Mouse (Mus musculus) hindbrain, embryonic 12.5 days (tissue): ENCODE results near the gene Plxdc2. TPM values are rescaled to one million over a fixed set of nuclear protein-coding genes. Genes with fewer than 3 reads are reported as not detected.
A peak's percentile ranks its signal among the peaks of the same experiment; 100 is the strongest.

Experiments used
- ATAC-seq: fragments of 200-750 bp; cut with Nextera tagmentation; 2 replicates; pipeline ENCODE4 v1.8.0; 2017; ENCODE audit warnings: moderate TSS enrichment; ENCODE audit not compliant: low FRiP score
- H3K27ac ChIP-seq: fragments of 300-500 bp; sonication (generic); 2 replicates; pipeline ENCODE4 v1.5.1; 2016; ENCODE audit warnings: mild to moderate bottlenecking
- H3K27me3 ChIP-seq: fragments of 300-500 bp; sonication (generic); 2 replicates; pipeline ENCODE4 v1.6.1; 2016; ENCODE audit warnings: mild to moderate bottlenecking
- H3K36me3 ChIP-seq: fragments of 300-500 bp; sonication (generic); 2 replicates; pipeline ENCODE4 v1.6.1; 2016; ENCODE audit warnings: mild to moderate bottlenecking
- H3K4me1 ChIP-seq: fragments of 300-500 bp; sonication (generic); 2 replicates; pipeline ENCODE4 v1.6.1; 2016
- H3K4me2 ChIP-seq: fragments of 300-500 bp; sonication (generic); replicated peaks from 2 replicates; pipeline ENCODE4 v1.6.1; 2016; ENCODE audit warnings: mild to moderate bottlenecking
- H3K4me3 ChIP-seq: fragments of 300-500 bp; sonication (generic); 2 replicates; pipeline ENCODE4 v1.5.1; 2016; ENCODE audit warnings: mild to moderate bottlenecking
- H3K9ac ChIP-seq: fragments of 300-500 bp; sonication (generic); 2 replicates; pipeline ENCODE4 v1.6.1; 2016; ENCODE audit warnings: mild to moderate bottlenecking, moderate library complexity
- H3K9me3 ChIP-seq: fragments of 300-500 bp; sonication (generic); replicated peaks from 2 replicates; pipeline ENCODE4 v1.6.1; 2016; ENCODE audit warnings: mild to moderate bottlenecking
- WGBS: fragments of 180-500 bp; shearing (Covaris S2); methylation state at CpG from one replicate; pipeline ENCODE4 v1.1.7; 2016; 5-methylcytosine and 5-hydroxymethylcytosine counted together
- polyA plus RNA-seq: library from polyadenylated mRNA; unstranded; fragments of >200 nt; fragmentation: Nextera tagmentation; extraction: Ambion mirVana; gene quantifications from 2 replicates; pipeline ENCODE4 v1.2.1, GENCODE M21; 2016

The Plxdc2 gene
- polyA plus RNA-seq, 1 experiment from 2014 or later = 27.3 TPM

DNA sequence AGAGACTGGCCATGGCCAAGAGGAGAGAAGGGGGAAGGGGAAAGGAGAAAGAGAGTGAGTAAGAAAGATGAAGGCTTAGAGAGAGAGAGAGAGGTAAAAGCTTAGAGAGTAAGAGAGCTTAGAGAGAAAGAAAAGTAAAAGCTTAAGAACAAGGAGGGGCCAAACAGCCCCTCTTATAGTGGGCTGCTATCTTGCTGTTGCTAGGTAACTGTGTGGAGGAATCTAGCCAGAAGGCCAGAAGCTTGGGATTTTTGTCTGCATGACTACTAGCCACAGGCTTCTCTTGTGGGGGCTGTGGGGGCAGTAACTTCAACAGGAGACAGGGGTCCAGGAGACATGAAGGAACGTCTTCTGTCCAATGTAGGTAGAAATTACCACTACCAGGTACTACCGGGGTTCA, 162.0 kb downstream of the Plxdc2 start:
- WGBS = 59% methylated on average over 2 of the region's 2 CpGs
- Histone ChIP-seq H3K27me3 (no peaks in the 10 kb centered on the region), H3K4me3 (no peak overlapping the region), H3K4me1 (peaks cover 4% of the 10 kb centered on the region; the same call in 1 of the 2 replicates), H3K9ac (no peak overlapping the region), H3K27ac (no peak overlapping the region), H3K4me2 (no peak overlapping the region), H3K9me3 (no peaks in the 10 kb centered on the region), H3K36me3 (no peaks in the 10 kb centered on the region)
- ATAC-seq = no peak

DNA sequence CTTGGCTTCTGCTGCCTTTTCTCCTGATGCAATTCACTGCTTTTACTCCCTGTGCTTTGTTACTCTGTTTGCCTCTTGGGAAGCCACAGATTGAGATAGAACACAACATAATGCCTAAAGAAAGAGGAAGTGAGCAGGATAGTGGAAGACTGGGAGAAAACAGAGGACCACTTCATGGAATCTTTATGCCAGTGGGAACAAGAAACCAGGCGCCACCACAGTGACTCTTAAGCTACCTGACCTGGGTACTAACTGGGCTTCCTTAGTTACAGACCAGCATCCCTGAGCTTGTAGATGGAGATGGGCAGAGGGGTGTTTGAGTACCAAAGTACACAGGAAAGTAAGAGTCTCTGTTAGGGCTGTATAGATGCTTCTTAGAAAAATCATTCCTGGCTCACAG, 167.3 kb downstream of the Plxdc2 start:
- 80% methylated on average over 1 of the region's 1 CpGs for WGBS
- no peak overlapping the region for H3K9ac ChIP-seq
- ATAC-seq = no peak
- H3K27ac ChIP-seq = no peak overlapping the region
- no peak overlapping the region for H3K4me2 ChIP-seq
- H3K4me1 ChIP-seq = no peaks in the 10 kb centered on the region
- H3K27me3 ChIP-seq = no peaks in the 10 kb centered on the region
- no peaks in the 10 kb centered on the region for H3K9me3 ChIP-seq
- H3K4me3 ChIP-seq = no peak overlapping the region
- no peaks in the 10 kb centered on the region for H3K36me3 ChIP-seq

DNA sequence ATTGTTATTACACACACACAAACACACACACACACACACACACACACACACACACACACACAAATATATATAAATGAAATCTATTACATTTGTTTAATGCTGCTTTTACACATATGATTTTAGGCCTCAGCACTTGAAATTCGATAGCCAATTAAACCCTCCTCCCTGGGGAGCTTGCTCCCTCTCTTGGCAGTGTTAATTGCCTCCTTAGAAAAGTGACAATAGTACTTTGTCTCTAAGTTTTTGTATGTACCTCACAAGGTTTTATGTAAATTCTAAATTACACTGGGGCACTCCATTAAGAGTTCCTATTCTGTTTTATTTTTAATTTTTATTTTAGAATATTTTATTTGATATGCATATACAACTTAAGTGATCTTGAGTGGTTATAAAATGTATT, 176.1 kb downstream of the Plxdc2 start:
- Histone ChIP-seq H3K27me3 (no peaks in the 10 kb centered on the region), H3K27ac (no peak overlapping the region), H3K9ac (no peak overlapping the region), H3K4me1 (no peaks in the 10 kb centered on the region), H3K9me3 (no peaks in the 10 kb centered on the region), H3K36me3 (no peaks in the 10 kb centered on the region), H3K4me3 (no peak overlapping the region), H3K4me2 (no peak overlapping the region)
- 61% methylated on average over 1 of the region's 1 CpGs for WGBS
- no peak for ATAC-seq

DNA sequence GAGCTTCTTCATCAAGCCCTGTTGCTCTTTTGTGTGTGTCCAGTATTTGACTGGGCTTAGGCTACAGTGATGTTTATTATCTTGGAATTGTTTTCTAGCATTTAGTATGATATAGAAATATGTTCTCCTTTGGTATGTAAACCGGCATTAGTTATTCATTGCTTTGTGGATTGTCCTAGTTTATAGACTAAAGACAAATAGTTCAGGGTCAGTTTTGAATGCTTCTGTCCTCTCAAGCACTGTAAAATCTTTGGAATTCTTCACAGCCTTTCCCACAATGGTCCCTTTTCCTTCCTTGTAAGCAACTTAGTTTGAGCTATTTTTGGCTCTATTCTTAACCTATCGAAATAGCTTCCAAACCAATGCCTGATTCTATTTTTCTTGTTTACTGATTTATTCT, 178.5 kb downstream of the Plxdc2 start:
- Histone ChIP-seq H3K9me3 (no peaks in the 10 kb centered on the region), H3K4me1 (no peaks in the 10 kb centered on the region), H3K9ac (no peak overlapping the region), H3K4me2 (no peak overlapping the region), H3K27ac (no peak overlapping the region), H3K36me3 (no peaks in the 10 kb centered on the region), H3K4me3 (no peak overlapping the region), H3K27me3 (no peaks in the 10 kb centered on the region)
- ATAC-seq = no peak
- 92% methylated on average over 2 of the region's 2 CpGs for WGBS

DNA sequence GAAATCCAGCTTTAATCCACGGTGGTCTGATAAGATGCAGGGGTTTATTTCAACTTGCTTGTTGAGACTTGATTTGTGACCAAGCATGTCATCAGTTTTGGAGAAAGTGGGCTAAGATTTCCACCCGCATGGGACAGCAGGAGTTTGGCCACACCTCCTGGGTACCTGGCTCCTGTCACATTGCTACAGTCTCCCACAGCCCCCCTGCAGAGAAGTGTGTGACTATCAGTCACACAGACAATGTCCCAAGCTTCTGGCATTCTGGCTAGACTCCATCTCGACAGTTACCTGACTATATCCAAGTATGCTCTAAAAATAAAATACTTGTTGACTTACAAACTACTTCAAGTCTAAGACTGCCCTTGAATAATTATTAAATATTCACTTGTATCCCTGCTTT, 185.1 kb downstream of the Plxdc2 start:
- no peak for ATAC-seq
- Histone ChIP-seq H3K4me3 (no peak overlapping the region), H3K9ac (no peak overlapping the region), H3K9me3 (no peaks in the 10 kb centered on the region), H3K4me1 (no peaks in the 10 kb centered on the region), H3K27ac (no peak overlapping the region), H3K27me3 (no peaks in the 10 kb centered on the region), H3K4me2 (no peak overlapping the region), H3K36me3 (no peaks in the 10 kb centered on the region)
- WGBS = 65% methylated on average over 3 of the region's 3 CpGs

DNA sequence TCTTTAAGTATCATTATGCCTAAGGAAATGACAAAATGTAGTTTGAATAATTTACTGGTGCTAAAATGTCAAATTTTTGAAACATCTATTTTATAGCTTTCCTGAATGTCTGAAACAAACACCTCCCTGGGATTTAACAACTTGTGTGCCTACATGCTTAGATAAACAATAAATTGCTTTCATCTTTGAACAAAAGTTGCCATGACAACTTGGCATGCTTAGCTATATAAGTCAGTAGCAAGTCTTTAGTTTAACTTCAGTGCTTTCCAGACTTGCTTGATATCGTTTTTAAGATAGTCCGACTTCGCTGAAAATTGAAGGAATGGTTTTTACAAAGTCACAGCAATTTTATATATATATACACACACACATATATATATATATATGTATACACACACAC, 189.1 kb downstream of the Plxdc2 start:
- Histone ChIP-seq H3K27me3 (no peaks in the 10 kb centered on the region), H3K4me3 (no peak overlapping the region), H3K4me2 (no peak overlapping the region), H3K9me3 (no peaks in the 10 kb centered on the region), H3K36me3 (no peaks in the 10 kb centered on the region), H3K27ac (no peak overlapping the region), H3K9ac (no peak overlapping the region), H3K4me1 (no peaks in the 10 kb centered on the region)
- ATAC-seq = no peak
- WGBS = 75% methylated on average over 3 of the region's 3 CpGs

DNA sequence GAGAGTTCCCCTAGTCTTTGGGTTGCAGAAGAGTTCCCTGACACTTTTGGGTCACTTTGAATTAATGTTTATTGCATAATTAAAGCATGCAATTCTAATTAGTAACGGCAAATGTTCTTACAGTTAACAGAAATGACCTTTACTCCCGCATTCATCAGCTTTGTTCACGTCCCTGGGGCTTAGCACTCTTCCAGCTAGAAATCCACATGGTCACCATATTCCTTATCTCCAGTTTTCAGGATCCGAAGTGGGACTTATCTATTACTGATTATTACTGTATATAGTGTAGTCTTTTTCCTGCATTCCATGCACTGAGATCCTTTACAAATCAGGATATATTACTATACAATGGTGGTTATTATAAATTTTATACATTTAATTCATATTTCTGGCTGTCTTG, 203.2 kb downstream of the Plxdc2 start:
- H3K4me3 ChIP-seq = no peak overlapping the region
- no peak; the same call in 1 of the 2 replicates for ATAC-seq
- no peaks in the 10 kb centered on the region for H3K4me1 ChIP-seq
- 60% methylated on average over 4 of the region's 4 CpGs for WGBS
- no peak overlapping the region for H3K4me2 ChIP-seq
- H3K27ac ChIP-seq = no peak overlapping the region
- H3K9ac ChIP-seq = no peak overlapping the region
- H3K27me3 ChIP-seq = no peaks in the 10 kb centered on the region
- no peaks in the 10 kb centered on the region for H3K36me3 ChIP-seq
- H3K9me3 ChIP-seq = no peaks in the 10 kb centered on the region

DNA sequence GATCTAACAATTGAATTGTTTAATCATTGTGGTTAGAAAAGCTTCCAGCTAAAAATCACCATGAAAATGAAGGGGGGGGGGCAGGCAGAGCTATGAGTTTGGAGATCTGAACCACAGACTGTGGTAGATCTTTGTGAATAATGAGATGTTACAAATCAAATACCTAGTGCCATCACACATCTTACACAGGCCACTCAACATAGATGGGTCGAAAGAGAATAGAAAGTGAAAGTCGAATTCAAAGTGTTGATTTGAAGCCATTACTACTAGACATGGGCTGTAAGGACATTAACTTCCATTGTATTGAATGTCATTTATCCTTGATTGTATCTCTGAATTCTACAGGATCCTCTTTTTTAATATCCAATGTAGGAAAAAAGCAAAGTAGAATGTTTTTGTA, 212.2 kb downstream of the Plxdc2 start:
- no peak for ATAC-seq
- Histone ChIP-seq H3K27me3 (no peaks in the 10 kb centered on the region), H3K4me2 (no peak overlapping the region), H3K4me3 (no peak overlapping the region), H3K9ac (no peak overlapping the region), H3K27ac (no peak overlapping the region), H3K36me3 (no peaks in the 10 kb centered on the region), H3K4me1 (no peaks in the 10 kb centered on the region), H3K9me3 (no peaks in the 10 kb centered on the region)
- WGBS = 98% methylated on average over 2 of the region's 2 CpGs

DNA sequence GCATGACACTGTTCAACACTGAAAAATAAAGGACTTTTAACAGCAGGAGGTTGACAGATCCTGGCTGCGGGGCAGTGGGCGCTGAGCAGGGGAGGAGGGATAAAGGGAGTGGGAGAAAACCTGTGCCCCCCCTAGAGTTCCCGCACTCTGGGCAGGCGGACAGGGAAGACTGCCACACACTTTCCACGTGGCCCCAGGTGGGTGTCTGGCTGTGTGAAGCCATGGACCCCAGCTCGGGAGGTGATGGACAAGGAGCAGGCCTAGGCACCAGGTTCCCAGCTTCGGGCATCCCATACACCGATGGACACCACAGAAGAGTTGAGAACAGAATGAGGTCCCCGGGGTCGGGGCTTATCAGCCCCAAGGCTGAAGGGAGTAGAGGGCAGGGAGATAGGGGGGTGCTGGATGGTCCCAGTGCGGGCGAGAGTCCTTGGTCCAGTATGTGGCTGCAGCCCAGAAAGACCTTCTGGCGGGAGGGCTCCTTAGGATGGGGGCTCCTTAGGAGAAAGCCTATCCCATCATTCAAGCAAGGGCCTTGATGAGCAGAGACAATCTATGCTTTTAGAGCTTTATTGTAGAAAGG, 215.2 kb downstream of the Plxdc2 start:
- H3K4me3 ChIP-seq = no peak overlapping the region
- no peaks in the 10 kb centered on the region for H3K4me1 ChIP-seq
- no peak overlapping the region for H3K27ac ChIP-seq
- WGBS = 77% methylated on average over 13 of the region's 13 CpGs
- no peaks in the 10 kb centered on the region for H3K9me3 ChIP-seq
- H3K36me3 ChIP-seq = no peaks in the 10 kb centered on the region
- H3K9ac ChIP-seq = no peak overlapping the region
- ATAC-seq = 0 out of 2 replicates have a peak, but pooled peaks have one; percentile 38
- no peak overlapping the region for H3K4me2 ChIP-seq
- H3K27me3 ChIP-seq = no peaks in the 10 kb centered on the region

DNA sequence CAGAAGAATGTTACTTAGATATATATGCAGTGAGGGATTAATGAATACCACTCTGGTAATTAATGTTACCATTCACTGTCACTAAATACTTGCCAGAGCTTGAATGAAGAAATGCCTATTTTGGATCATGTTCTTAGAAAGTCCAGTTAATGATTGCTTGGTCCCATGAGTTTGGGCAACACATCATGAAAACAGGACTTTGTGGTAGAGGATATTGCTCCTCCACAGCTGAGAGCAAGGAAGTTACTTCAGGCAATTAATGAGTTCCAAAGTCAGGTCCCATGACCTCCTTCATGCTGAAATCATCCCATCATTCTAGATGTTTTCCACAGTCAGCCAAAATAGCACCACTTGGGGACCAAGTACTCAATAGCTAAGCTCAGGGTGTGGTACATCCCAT, 220.5 kb downstream of the Plxdc2 start:
- H3K4me1 ChIP-seq = no peaks in the 10 kb centered on the region
- ATAC-seq = no peak
- H3K4me3 ChIP-seq = no peak overlapping the region
- no peaks in the 10 kb centered on the region for H3K36me3 ChIP-seq
- no peak overlapping the region for H3K9ac ChIP-seq
- no peak overlapping the region for H3K27ac ChIP-seq
- H3K27me3 ChIP-seq = no peaks in the 10 kb centered on the region
- H3K9me3 ChIP-seq = no peaks in the 10 kb centered on the region
- H3K4me2 ChIP-seq = no peak overlapping the region

DNA sequence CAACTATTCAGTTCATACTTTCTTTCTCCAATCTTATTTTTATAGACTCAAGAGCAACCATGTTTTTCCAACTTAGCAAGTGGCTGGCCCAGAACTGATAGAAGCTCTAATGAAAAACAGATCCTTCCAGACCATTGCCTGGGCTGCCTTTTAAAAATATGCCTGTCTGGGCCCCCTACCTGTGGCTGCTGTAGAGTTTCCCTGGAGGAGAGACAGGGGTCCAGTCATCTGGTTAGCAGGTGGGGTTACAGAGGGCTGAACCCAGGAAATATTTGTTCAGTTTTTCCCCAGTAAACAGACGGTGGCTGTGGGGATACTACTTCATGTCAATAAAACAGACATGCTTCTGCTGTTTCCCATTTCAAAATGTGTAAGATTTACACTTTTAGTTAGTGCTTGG, 222.0 kb downstream of the Plxdc2 start:
- no peak for ATAC-seq

DNA sequence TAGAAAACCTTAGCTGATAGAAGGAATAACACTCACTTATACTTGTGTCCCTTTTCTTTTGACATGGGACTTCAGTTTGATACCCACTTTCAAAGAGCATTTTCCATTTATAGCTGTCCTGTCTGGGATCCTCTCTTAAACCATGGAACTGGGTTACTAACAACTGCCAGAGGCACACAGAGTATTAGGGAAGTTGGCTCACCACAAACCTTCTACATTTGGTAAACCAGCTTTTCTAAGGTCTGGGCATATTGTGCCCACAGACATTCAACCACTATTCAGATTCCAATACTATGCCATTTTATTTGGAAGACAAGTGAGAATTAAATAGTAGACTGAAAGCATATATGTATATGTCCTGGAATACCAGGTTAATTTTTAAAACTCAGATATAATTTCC, 232.4 kb downstream of the Plxdc2 start:
- H3K27me3 ChIP-seq = no peaks in the 10 kb centered on the region
- ATAC-seq = no peak
- H3K4me1 ChIP-seq = no peaks in the 10 kb centered on the region
- H3K9me3 ChIP-seq = no peaks in the 10 kb centered on the region
- no peak overlapping the region for H3K9ac ChIP-seq
- H3K4me2 ChIP-seq = no peak overlapping the region
- no peaks in the 10 kb centered on the region for H3K36me3 ChIP-seq
- no peak overlapping the region for H3K27ac ChIP-seq
- no peak overlapping the region for H3K4me3 ChIP-seq

More for the DNA sequence above, 222.0 kb downstream of the Plxdc2 start:
- no peak overlapping the region for H3K9ac ChIP-seq
- H3K27ac ChIP-seq = no peak overlapping the region
- no peaks in the 10 kb centered on the region for H3K9me3 ChIP-seq
- no peak overlapping the region for H3K4me3 ChIP-seq
- H3K36me3 ChIP-seq = no peaks in the 10 kb centered on the region
- H3K4me2 ChIP-seq = no peak overlapping the region
- WGBS = 75% methylated on average over 1 of the region's 1 CpGs
- H3K27me3 ChIP-seq = no peaks in the 10 kb centered on the region
- no peaks in the 10 kb centered on the region for H3K4me1 ChIP-seq

DNA sequence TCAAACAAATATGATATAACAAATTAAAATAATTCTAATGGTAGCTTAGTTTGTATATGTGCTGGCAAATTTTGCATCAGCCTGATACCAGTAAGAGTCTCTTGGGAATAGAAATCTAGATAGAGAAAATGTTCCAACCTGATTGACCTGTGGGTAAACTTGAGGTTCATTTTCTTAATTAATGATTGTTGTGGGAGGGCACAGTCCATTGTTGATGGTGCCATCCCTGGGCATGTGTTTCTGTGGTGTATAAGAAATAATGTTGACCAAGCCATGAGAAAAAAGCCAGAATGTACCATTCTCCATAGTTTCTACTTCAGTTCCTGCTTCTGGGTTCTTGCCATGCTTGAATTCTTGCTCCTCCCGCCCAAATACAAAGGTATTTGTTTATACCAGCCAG, 239.3 kb downstream of the Plxdc2 start:
- Histone ChIP-seq H3K36me3 (no peaks in the 10 kb centered on the region), H3K9me3 (no peaks in the 10 kb centered on the region), H3K27me3 (no peaks in the 10 kb centered on the region), H3K4me2 (no peak overlapping the region), H3K4me1 (no peaks in the 10 kb centered on the region), H3K27ac (no peak overlapping the region), H3K9ac (no peak overlapping the region), H3K4me3 (no peak overlapping the region)
- ATAC-seq = no peak
- WGBS = 84% methylated on average over 1 of the region's 1 CpGs
